Mouse (Mus musculus) stomach, postnatal 0 days (tissue): ENCODE measurements around the gene Il1rap.

Experiments
- CTCF ChIP-seq: IDR thresholded peaks from 2 replicates; pipeline ENCODE4 v1.5.1; 2016; ENCODE audit warnings: antibody characterized with exemption, low read depth, mild to moderate bottlenecking, moderate library complexity
- EP300 ChIP-seq: optimal IDR thresholded peaks from 2 replicates; pipeline ENCODE3; 2016; ENCODE audit warnings: antibody characterized with exemption

- TF ChIP-seq CTCF: no peak
- TF ChIP-seq EP300: no peak
Measured at GRCm38 (mm10) chr16:26569387-26569978, 12.0 kb upstream of the Il1rap start.
